Mouse (Mus musculus): ENCODE results near the gene Aacs. TPM values are rescaled to one million over a fixed set of nuclear protein-coding genes. Genes with fewer than 3 reads are reported as not detected.
A peak's percentile ranks its signal among the peaks of the same experiment; 100 is the strongest.
"Not testable (repeated sequence)": the region's sequence is repeated elsewhere in the genome, so short reads cannot be mapped to it uniquely, and the experiment has no call there.

Gene Aacs
- polyA plus RNA-seq, 1 experiment from 2014 or later, result 41.4 TPM

DNA sequence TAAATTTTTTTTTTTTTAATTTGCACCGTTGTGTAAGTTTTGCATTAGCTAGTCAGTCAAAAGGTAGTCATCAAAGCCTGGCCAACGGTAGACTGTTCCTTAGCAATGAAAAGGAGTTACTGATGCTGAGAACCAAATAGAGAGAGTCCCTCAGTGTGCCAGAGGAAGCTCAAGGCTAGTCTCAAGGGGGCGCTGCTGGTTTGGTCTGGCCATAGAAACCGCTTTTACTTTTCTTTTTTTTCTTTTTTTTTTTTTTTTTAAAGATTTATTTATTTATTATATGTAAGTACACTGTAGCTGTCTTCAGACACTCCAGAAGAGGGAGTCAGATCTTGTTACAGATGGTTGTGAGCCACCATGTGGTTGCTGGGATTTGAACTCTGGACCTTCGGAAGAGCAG, 13.3 kb downstream of the Aacs start:
- not testable (repeated sequence) for H3K9ac ChIP-seq (ENCODE audit: low read length); H3K4me1 ChIP-seq (replicated peaks; ENCODE audit: control insufficient read depth, insufficient read depth); ATAC-seq (ENCODE audit: low FRiP score, low TSS enrichment); H3K9me3 ChIP-seq (ENCODE audit: control insufficient read depth, low read length); H3K27me3 ChIP-seq (ENCODE audit: control insufficient read depth, insufficient read depth, low read length); H3K27ac ChIP-seq (replicated peaks); DNase-seq (ENCODE audit: low spot score); H3K4me3 ChIP-seq (ENCODE audit: low read depth, low read length); H3K36me3 ChIP-seq (ENCODE audit: control insufficient read depth, insufficient read depth, low read length); H3K4me2 ChIP-seq (replicated peaks; ENCODE audit: low read depth)
- peak; percentile 16; the same call in 1 of the 2 replicates for TF ChIP-seq CTCF (IDR thresholded peaks at IDR 0.05; ENCODE audit: low read depth)
- WGBS, result 90% methylated on average over 5 of the region's 5 CpGs

DNA sequence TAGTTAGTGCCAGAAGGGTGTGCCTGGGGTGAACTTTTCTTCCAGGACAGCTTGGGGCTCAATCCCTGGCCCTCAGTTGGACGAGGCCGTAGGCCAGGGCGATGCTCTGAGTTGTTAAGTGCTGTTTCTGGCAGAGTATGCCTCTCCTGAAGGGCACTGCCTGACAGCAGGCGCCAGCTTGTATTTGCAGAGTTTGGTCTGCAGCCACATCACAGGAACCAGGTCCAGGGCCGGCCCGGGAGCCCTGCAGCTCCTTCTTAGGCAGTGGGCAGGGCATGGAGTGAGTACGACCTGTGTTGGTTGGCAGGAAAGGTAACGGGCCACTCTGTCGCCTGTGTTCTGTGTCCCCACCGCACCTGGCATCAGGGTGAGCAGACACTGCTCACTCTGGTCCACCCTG, 15.5 kb downstream of the Aacs start:
- Histone ChIP-seq H3K9me3 (ENCODE audit: control insufficient read depth, low read length) (no peaks in the 10 kb centered on the region), H3K4me1 (replicated peaks; ENCODE audit: control insufficient read depth, insufficient read depth) (no peaks in the 10 kb centered on the region), H3K9ac (ENCODE audit: low read length) (no peak overlapping the region), H3K4me2 (replicated peaks; ENCODE audit: low read depth) (no peak overlapping the region), H3K36me3 (ENCODE audit: control insufficient read depth, insufficient read depth, low read length) (peaks cover 7% of the 10 kb centered on the region; the same call in 1 of the 2 replicates), H3K27ac (replicated peaks) (no peak overlapping the region), H3K4me3 (ENCODE audit: low read depth, low read length) (no peak overlapping the region), H3K27me3 (ENCODE audit: control insufficient read depth, insufficient read depth, low read length) (no peaks in the 10 kb centered on the region)
- 88% methylated on average over 10 of the region's 10 CpGs for WGBS
- DNase-seq (ENCODE audit: low spot score), result no peak
- no peak for ATAC-seq (ENCODE audit: low FRiP score, low TSS enrichment)
- TF ChIP-seq EP300 (optimal IDR thresholded peaks at IDR 0.05) (no peak), CTCF (IDR thresholded peaks at IDR 0.05; ENCODE audit: low read depth) (no peak)

DNA sequence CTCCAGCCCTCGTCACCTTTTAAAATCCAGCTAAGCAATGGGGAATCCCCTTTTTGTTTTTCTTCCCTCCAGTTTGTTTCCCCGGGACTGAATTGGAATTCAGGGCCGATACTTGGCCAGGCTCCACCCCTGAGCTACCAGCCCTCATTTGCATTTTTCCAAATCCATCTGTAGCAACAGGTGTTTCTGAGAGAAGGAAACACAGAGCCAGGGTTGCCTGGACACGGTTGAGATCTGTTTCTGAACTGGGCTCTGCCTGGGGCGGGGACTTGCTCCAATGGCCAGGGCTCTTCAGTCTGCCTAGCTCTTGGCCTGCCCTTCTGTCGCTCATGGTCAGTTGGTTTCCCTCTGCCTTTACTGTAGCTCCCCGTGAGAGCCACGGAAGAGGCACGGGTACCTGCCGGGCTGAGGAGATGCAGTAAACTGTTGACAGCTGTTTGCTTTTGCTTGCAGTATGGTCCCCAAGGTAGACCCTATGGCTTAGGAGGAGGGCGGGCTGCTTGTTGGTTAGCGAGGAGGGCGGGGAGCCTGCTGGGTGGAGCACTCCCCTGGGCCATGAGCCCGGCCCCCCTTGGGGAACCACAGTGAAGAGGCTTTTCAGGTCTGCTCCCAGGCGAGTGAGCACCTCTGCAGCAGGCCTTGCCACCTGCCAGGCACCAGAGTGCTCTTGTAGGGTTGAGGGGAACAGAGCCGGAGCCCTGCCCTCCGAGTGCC, 16.9 kb downstream of the Aacs start:
- H3K4me3 ChIP-seq (ENCODE audit: low read depth, low read length), result no peak overlapping the region
- DNase-seq (ENCODE audit: low spot score), result no peak
- no peak for ATAC-seq (ENCODE audit: low FRiP score, low TSS enrichment)
- TF ChIP-seq CTCF (IDR thresholded peaks at IDR 0.05; ENCODE audit: low read depth) (no peak), EP300 (optimal IDR thresholded peaks at IDR 0.05) (no peak)
- no peak overlapping the region for H3K27ac ChIP-seq (replicated peaks)
- H3K27me3 ChIP-seq (ENCODE audit: control insufficient read depth, insufficient read depth, low read length), result no peaks in the 10 kb centered on the region
- WGBS, result 68% methylated on average over 17 of the region's 17 CpGs
- no peak overlapping the region for H3K9ac ChIP-seq (ENCODE audit: low read length)
- no peaks in the 10 kb centered on the region for H3K4me1 ChIP-seq (replicated peaks; ENCODE audit: control insufficient read depth, insufficient read depth)
- H3K9me3 ChIP-seq (ENCODE audit: control insufficient read depth, low read length), result no peaks in the 10 kb centered on the region
- H3K4me2 ChIP-seq (replicated peaks; ENCODE audit: low read depth), result no peak overlapping the region
- peaks cover 7% of the 10 kb centered on the region; the same call in 1 of the 2 replicates for H3K36me3 ChIP-seq (ENCODE audit: control insufficient read depth, insufficient read depth, low read length)

DNA sequence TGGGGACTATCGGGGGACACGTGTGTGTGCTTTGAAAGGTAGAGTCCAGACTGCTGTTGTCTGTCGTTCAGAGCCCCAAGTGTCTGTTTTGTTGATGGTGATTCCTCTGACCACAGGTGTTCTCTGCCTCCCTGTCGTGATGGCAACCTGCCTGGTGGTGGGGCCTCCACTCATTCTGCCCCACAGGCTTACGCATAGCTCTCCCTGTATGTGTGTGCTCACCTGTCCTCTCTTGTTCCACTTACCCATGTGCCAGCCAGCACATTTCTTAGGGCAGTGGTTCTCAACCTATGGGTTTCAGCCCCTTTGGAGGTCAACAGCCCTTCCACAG, 17.4 kb downstream of the Aacs start:
- DNase-seq (ENCODE audit: low spot score) (no peak), ATAC-seq (ENCODE audit: low FRiP score, low TSS enrichment) (no peak)
- no peaks in the 10 kb centered on the region for H3K4me1 ChIP-seq (replicated peaks; ENCODE audit: control insufficient read depth, insufficient read depth)
- no peak overlapping the region for H3K4me2 ChIP-seq (replicated peaks; ENCODE audit: low read depth)
- H3K27ac ChIP-seq (replicated peaks), result no peak overlapping the region
- no peak overlapping the region for H3K4me3 ChIP-seq (ENCODE audit: low read depth, low read length)
- no peaks in the 10 kb centered on the region for H3K27me3 ChIP-seq (ENCODE audit: control insufficient read depth, insufficient read depth, low read length)
- H3K9ac ChIP-seq (ENCODE audit: low read length), result no peak overlapping the region
- H3K9me3 ChIP-seq (ENCODE audit: control insufficient read depth, low read length), result no peaks in the 10 kb centered on the region
- WGBS, result 71% methylated on average over 5 of the region's 5 CpGs
- no peak for TF ChIP-seq CTCF (IDR thresholded peaks at IDR 0.05; ENCODE audit: low read depth)
- no peak for TF ChIP-seq EP300 (optimal IDR thresholded peaks at IDR 0.05)
- peaks cover 7% of the 10 kb centered on the region; the same call in 1 of the 2 replicates for H3K36me3 ChIP-seq (ENCODE audit: control insufficient read depth, insufficient read depth, low read length)

DNA sequence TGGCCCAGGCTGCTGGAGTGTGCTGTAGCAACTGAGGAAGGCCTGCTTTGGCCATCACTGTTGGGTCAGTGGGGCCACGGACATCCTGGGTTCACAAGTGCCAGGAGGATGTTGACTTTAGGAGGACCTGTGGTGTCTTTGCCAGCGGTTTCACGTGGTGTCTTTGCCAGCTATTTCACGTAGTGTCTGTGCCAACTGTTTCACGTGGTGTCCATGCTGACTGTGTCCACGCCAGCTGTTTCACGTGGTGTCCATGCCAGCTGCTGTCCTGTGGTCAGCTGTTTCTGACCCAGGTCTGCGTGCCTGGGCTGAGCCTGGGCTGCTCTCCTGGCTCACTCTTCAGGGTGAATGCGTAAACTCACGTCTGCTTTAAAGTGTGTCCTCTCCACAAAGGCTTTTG, 20.0 kb downstream of the Aacs start:
- no peaks in the 10 kb centered on the region for H3K27me3 ChIP-seq (ENCODE audit: control insufficient read depth, insufficient read depth, low read length)
- 75% methylated on average over 10 of the region's 10 CpGs for WGBS
- H3K4me2 ChIP-seq (replicated peaks; ENCODE audit: low read depth), result no peak overlapping the region
- ATAC-seq (ENCODE audit: low FRiP score, low TSS enrichment) (peak; percentile 16; the same call in 1 of the 2 replicates), DNase-seq (ENCODE audit: low spot score) (no peak)
- peaks cover 2% of the 10 kb centered on the region; the same call in 1 of the 2 replicates for H3K36me3 ChIP-seq (ENCODE audit: control insufficient read depth, insufficient read depth, low read length)
- no peak overlapping the region for H3K9ac ChIP-seq (ENCODE audit: low read length)
- no peaks in the 10 kb centered on the region for H3K4me1 ChIP-seq (replicated peaks; ENCODE audit: control insufficient read depth, insufficient read depth)
- H3K9me3 ChIP-seq (ENCODE audit: control insufficient read depth, low read length), result no peaks in the 10 kb centered on the region
- no peak overlapping the region for H3K27ac ChIP-seq (replicated peaks)
- TF ChIP-seq CTCF (IDR thresholded peaks at IDR 0.05; ENCODE audit: low read depth), result no peak
- TF ChIP-seq EP300 (optimal IDR thresholded peaks at IDR 0.05), result no peak
- H3K4me3 ChIP-seq (ENCODE audit: low read depth, low read length), result no peak overlapping the region

DNA sequence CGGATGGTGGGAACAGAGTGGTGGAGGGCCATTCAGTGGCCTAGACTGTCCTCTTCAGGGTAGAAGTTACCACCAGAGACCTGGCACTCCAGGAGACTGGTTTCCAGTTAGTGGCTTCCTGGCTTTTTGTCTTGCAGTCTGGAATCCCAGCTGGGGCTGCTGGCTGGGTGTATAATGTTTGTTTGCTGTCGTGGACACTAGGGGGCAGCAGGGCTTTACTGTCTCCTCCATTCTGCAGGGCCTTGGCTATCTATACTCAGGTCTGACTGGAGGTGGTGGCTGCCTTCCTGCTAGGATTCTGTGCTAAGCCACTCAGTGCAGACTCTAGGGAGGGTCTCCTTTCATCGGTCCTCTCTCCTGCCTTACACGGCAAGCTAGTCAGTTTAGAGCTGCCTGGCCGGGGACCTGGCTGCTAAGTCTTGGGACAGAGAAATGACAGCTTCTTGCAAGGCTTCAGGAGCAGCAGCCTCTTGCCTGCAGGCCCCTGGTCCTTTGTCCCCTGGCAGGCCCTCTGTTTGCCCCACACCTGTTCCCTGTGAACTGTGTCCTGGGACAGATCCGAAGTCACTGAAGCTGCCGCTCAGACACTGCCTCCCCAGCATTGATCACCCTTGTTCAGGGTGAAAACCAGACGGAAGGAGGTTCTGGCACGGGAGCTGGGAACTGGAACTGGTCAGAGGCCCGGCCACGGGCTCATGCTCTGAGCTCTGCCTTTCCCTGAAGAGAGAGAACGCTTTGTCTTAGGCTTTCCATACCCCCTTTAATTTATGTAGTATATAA, 22.4 kb downstream of the Aacs start:
- Histone ChIP-seq H3K4me1 (replicated peaks; ENCODE audit: control insufficient read depth, insufficient read depth) (no peaks in the 10 kb centered on the region), H3K27me3 (ENCODE audit: control insufficient read depth, insufficient read depth, low read length) (no peaks in the 10 kb centered on the region), H3K36me3 (ENCODE audit: control insufficient read depth, insufficient read depth, low read length) (peaks cover 2% of the 10 kb centered on the region; the same call in 1 of the 2 replicates), H3K9me3 (ENCODE audit: control insufficient read depth, low read length) (no peaks in the 10 kb centered on the region), H3K4me3 (ENCODE audit: low read depth, low read length) (no peak overlapping the region), H3K4me2 (replicated peaks; ENCODE audit: low read depth) (no peak overlapping the region), H3K27ac (replicated peaks) (no peak overlapping the region), H3K9ac (ENCODE audit: low read length) (no peak overlapping the region)
- no peak for TF ChIP-seq EP300 (optimal IDR thresholded peaks at IDR 0.05)
- TF ChIP-seq CTCF (IDR thresholded peaks at IDR 0.05; ENCODE audit: low read depth), result peak; percentile 75
- peak; percentile 61 for DNase-seq (ENCODE audit: low spot score)
- WGBS, result 65% methylated on average over 12 of the region's 12 CpGs
- peak; percentile 41; the same call in 1 of the 2 replicates for ATAC-seq (ENCODE audit: low FRiP score, low TSS enrichment)
